Mouse (Mus musculus) layer of hippocampus, postnatal 14 days (tissue): ENCODE measurements around the gene Hip1r. TPM values are rescaled to one million over a fixed set of nuclear protein-coding genes. Genes with fewer than 3 reads are reported as not detected.
A peak's percentile ranks its signal among the peaks of the same experiment; 100 is the strongest.

Experiments used
- DNase-seq, 2 experiments: peaks; one replicate each; pipeline ENCODE4 v3.0.0; 2021 to 2022; ENCODE audit warnings: low spot score in 2 of 2, mixed read lengths in 1 of 2
- total RNA-seq, 2 experiments: library from RNA; stranded (reverse); gene quantifications; 2 replicates each; pipeline ENCODE4 v1.2.3; 2021

Gene Hip1r
- total RNA-seq, 2 experiments from 2014 or later, result 61.2 to 63.8 TPM

DNA sequence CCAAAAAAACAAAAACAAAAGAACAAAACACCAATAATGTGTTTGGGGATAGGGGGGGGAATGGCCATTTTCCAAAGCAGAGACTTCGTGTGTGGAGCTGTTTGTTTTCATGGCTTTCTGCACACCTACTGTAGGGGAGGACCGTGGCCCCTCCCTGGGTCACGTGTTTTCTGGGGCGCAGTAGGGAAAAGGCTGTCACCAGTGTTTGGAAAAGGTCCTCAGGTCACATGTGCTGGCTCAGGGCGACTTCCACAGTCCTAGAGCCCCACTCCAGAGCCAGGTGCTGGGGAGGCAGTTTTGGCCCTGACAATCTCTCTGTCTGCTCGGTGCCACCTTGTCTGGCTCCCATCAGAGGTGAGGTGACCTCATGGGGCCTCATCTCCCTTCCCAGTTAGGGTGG lies 22.0 kb downstream of the Hip1r start:
- DNase-seq, result no peak

DNA sequence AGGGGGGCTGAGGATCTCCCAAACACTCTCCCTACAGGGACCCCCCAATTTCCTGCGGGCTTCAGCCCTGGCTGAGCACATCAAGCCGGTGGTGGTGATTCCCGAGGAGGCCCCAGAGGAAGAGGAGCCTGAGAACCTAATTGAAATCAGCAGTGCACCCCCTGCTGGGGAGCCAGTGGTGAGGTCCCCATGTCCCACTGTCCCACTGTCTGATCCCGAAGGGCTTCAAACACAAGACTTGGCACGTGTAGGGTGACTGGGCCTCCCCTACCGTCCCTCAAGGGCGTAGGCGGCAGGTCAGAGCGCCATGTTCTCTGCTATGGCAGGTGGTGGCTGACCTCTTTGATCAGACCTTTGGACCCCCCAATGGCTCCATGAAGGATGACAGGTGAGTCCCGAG lies 22.8 kb downstream of the Hip1r start:
- no peak for DNase-seq

DNA sequence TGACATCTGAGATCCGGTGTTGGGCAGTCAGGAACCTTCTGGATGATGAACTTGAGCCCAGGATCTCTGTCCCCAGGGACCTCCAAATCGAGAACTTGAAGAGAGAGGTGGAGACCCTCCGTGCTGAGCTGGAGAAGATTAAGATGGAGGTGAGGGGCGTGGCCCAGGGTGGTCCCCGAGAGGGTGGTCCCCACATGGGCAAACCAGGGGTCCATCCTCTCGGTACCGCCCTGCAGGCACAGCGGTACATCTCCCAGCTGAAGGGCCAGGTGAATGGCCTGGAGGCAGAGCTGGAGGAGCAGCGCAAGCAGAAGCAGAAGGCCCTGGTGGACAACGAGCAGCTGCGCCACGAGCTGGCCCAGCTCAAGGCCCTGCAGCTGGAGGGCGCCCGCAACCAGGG lies 23.3 kb downstream of the Hip1r start:
- DNase-seq, result no peak

DNA sequence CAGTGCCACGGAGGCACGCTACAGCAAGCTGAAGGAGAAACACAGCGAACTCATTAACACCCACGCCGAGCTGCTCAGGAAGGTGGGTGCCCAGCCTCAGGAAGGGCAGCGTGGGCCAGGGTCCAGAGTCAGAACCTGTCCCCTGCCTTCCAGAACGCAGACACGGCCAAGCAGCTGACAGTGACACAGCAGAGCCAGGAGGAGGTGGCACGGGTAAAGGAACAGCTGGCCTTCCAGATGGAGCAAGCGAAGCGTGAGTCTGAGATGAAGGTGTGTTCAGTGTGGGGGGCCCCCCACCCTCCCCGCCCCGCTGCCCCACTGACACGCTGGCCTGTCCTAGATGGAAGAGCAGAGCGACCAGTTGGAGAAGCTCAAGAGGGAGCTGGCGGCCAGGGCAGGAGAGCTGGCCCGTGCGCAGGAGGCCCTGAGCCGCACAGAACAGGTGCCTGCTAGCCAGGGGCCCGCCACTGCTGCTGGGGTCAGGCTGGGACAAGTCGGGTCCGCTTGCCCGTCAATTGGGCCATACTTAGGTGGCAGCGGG lies 23.9 kb downstream of the Hip1r start:
- no peak for DNase-seq

DNA sequence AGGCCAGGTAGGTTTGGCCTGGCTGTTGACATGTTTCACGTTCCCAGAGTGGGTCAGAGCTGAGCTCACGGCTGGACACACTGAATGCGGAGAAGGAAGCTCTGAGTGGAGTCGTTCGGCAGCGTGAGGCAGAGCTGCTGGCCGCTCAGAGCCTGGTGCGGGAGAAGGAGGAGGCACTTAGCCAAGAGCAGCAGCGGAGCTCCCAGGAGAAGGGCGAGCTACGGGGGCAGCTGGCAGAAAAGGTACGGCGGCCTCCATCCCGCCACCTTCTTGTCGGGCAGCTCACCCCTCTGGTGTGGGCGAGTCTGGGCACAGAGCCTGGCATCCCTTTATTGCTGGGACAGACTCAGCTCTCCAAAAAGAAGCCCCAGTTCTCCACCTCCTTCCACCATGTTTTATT lies 24.4 kb downstream of the Hip1r start:
- DNase-seq, result no peak

DNA sequence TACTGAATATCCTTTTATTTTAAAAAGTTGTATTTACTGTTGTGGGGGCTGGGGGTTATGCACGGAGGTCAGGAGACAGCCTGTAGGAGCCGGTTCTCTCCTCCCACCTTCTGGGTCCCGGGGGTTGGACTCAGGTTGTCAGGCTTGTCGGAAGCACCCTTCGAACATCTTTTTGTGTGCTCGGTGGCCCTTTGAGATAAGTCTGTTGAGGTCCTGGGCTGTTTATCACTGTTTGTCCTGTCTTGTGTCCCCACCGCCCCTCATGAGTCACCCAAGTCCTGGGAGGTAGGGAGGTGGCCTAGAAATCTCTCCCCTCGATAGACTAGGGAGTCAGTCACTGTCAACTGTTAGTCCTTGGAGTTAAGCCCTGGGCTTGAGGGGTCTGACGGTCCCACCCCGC lies 24.9 kb downstream of the Hip1r start:
- no peak for DNase-seq

DNA sequence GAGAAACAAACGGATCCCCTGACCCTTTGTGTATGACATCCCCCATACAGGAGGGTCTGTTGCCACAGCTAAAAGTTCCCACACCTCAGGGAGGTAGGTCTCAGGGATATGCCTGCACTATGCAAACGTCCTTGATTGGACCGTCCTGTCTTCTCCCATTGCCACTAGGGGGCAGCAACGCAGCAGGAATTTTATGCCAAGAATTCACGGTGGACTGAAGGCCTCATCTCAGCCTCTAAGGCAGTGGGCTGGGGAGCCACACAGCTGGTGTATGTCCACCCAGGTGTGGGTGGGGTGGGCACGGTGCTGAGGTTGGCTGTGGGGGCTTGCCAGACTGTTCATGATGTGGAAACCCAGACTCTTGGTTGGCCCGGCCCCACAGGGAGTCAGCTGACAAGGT lies 27.4 kb downstream of the Hip1r start:
- DNase-seq, result peak; percentile 91 to 93

DNA sequence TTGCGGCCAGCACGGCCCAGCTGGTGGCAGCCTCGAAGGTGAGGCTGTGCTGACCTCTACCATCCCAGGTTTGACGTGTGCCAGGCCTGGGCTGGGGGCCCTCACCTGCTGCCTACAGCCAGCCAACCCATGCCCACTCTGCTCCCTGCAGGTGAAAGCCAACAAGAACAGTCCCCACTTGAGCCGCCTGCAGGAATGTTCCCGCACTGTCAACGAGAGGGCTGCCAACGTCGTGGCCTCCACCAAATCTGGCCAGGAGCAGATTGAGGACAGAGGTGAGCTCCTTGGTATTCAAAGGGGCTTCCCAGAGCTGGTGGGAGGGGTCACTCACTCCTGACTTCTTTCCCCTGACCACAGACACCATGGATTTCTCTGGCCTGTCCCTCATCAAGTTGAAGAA lies 27.8 kb downstream of the Hip1r start:
- no peak for DNase-seq

DNA sequence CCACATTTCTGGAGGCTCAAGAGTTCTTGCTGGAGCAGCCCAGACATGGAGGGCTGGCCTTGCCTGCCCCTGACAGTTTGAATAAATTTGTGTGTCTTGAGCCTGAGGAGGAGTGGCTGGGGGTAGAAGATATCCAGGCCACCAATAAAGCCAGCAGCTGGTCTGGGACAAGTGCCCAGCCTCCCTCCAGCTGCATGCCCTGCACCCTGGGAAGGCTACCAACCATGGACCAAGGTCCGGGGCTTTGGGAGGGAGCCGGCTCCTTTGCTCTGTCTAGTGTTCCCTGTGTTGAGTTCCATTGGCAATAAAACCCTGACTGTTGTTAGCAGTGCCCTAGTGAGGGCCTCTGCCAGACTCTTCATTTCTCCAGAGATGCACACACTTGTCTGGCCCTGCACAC lies 29.4 kb downstream of the Hip1r start:
- peak; percentile 62 to 75 for DNase-seq

DNA sequence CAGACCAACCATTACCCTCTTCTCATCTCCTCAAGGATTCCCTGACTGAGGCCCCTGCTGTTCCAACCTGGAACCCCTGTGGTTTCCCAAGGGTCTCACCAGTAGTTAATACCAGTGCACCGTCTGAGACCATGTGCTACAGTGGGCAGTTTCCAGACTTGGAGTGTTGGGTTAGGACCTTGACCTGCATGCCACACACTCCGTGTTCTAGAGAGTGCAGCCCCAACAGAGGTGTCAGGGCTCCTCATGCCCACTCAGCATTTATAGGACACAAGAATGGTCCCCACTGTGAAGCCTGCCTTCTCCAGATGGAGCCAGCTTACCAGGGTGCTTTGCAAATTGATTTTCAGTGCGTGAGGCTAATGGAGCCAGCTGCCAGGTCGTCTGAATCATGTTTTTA lies 29.9 kb downstream of the Hip1r start:
- DNase-seq, result no peak

DNA sequence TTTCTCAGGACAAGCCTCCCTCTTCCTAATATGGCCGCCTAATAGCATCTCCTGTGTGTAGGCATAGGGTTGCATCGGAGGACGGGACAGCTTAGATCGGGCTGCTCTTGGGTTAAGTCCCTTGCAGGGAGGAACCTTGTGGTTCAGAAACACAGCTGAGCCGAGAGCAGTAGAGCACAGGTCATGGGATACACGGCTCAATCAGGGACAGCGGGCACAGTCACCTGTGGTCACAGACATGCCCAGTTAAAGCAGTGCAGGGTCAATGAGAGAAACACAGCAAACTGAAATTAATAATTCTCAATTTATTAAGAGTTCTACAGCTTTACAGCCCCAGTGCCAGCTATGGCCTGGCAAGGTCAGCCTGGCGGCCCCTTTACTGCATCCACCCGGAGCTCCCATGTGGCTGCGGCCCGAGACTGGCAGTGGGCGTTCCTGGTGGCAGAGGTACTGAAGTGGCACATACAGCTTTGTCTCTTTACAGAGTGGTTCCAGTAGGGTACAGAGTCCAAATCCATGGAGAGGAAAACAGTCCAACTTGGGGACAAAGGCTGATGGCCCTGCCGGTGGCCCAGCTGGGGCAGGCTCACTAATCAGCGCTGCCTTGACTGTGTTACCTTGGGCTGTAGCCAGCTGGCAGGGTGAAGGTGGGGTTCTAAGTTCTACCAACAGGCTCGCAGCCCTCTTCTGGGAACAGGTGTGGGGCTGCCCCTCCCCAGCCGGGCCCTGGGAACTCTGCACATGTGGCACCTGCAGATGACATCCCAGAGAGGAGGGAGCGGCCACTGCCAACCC lies 31.1 kb downstream of the Hip1r start:
- peak in 1 of 2 experiments; percentile 54 for DNase-seq

DNA sequence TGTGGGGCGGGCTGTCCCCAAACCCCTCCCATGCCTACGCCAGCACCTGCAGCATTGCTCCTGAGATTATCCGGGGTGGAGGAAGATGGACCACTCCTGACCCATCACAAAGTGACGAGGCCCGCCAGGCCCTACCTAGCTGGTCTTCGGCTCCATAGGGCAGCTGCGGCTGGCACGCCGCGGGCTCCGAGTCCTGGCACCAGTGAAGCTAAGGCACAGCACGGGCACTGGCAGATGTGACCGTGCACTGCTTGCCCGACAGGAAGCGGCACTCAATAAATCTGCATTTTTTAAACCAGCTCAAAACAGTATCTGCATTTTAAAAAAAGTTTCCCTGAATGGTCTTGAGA lies 31.7 kb downstream of the Hip1r start:
- no peak for DNase-seq

DNA sequence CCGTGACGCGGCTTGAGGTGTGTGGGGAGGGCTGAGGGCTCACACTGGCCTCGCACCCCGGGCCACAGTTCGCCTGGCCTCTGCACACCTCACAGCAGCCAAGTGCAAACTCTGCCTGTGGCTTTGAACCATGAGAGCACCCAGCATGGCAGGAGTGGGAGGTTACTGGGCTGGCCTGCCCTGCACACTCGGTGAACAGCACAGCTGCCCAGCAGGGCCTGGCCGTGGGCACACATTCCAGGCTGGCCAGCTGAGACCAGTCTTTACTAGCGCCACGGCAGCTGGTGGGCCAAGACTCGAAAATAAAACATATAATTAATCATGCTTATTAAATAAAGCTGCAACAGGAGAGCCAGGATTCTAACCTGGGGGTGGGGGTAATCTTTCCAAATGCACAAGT lies 32.2 kb downstream of the Hip1r start:
- no peak for DNase-seq

DNA sequence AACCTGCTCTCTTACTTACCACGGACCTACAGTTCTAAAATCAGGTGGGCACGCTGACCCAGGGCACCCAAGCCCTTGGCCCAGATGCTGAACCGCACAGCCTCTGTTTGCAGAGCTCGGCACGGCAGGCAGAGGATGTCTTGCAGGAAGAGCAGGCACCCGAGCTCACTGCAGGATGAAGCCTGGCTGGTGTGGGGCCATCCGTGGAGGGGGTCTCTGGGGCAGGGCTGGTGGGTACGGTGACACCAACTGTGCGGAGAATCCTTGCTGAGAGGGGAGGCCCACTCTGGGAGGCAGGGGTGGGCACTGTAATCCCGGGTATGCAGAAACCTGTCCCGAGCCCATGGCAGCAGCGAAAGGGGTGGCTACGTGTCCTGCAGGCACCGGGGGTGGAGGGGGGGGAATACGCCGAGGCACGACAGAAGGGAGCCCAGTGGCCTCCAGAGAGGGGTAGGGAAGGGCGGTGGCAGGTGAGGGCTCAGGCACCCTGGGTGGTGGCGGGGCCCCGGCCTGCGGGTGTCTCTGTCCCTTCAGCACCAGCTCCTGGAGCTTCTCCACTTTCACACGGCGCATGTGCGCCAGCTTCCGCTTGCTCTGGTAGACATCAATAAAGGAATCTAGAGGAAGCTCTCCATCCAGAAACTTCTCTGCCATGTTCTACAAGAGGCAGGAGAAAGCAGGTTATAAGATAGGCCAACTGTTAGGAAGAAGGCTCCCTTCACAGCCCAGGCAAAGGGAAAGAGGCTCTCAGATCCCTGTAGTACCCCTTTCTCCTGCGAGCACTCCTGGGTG lies 32.9 kb downstream of the Hip1r start:
- no peak for DNase-seq

DNA sequence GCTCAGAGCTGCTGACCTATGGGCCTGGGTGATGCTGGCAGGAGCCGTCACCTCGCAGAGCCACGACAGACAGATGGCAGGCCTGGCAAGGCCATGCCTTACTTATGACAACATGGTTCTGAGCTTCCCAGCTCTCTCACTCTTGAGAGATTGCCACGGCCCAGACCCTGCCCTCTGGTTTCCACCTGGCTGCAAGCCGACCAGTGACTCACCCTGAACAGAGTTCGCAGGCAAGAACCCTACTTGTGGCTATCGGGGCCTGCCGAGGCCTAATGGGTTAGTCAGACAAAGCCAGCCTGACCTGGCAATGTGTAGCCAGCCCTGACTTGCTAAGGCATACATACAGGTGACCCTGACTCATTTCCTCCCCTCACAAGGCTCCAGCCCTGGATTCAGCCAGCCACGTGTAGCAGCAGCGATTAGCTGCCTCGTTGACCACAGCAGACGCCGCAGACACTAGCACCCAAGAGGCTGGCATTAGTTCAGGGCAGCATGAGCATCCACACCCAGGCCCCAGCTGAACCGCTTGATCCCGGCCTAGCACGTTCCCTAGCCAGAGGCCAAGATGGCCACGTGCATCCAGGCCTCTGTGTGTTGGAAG lies 33.6 kb downstream of the Hip1r start:
- DNase-seq, result no peak

DNA sequence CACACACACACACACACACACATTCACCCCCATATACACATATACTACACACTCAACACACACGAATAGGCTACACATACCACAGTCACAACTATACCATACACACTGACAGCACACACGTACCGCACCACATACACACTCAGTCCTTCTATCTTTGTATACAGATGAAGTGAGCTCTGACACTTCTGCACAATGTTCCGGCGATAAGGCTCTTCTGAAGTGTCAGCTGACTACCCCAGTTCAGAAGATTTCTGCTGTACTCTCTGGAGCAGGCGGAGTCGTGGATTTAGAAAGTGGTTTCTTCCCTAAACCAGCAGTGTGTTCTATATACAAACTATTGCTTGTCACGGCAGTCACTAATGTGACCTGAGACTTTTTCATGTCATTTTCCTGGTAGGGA lies 36.6 kb downstream of the Hip1r start:
- no peak for DNase-seq

DNA sequence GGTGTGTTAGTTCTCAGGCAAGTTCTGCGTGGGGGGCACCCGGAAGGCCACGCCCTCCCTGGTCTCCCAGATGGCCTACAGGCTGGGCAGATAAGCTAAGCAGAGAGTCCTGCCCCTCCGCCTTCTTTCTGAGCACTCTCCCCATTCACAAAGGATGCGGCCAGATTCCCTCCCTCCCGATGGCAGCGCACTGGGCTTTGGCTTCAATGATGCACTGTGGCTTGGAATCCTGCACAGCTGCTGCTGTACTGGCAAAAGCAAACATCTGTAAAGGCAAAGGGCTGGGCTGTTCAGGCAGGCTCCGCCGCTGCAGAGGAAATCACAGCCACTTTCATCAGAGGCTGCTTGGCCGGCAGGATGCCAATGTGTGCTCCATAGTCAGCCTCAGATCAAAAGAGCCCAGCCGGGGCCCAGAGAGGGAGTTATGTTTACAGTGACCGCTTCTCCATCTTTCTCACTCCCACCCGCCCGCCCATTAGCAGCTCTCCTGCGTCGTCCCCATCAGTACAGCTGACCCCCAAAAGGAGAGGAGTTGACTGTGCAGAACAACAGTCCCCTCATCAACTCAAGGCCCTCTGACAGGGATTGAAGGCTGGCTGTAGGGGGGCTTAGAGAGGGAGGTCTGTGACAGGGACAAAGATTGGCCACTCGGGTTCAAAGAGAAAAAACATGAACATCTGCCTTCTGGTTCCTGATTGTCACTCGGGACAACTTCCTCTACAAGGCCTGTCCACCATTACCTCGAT lies 37.7 kb downstream of the Hip1r start:
- peak; percentile 55 to 66 for DNase-seq

DNA sequence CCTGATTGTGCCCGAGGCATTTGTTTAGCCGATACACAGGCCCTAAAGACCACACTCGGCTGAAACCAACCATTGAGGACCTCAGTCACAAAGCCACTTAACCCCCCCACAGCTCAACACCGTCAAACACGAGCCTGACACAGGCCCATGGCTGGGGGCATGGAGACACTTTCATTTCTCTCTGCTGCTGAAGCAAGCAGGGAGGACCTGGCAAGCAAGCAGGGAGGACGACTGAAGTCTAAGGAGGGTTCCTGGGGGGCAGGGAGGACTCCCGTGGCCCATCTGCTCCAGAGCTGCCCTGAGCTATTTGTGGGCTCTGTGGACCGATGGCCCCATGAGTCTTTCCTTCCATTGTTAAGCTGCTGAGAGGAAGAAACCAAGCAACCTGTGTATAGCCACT lies 38.5 kb downstream of the Hip1r start:
- no peak for DNase-seq

DNA sequence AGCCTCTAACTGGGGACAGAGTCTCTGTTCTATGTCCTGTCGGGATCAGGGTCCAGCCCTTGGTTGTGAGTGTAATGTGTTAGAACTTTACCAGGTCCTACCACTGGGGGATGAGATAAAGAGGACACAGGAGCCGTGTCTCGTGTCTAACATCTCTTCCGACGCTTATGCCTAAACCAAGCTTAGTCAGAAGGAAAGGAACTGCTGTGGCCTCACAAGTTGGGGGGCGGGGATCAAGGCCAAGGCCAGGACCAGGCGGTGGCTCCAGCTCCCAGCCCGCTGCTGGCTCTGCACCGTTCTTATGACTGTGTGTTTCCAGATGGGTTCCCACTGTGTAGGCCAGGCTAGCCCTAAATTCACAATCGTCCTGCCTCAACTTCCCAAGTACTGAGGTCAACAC lies 39.5 kb downstream of the Hip1r start:
- DNase-seq, result no peak

DNA sequence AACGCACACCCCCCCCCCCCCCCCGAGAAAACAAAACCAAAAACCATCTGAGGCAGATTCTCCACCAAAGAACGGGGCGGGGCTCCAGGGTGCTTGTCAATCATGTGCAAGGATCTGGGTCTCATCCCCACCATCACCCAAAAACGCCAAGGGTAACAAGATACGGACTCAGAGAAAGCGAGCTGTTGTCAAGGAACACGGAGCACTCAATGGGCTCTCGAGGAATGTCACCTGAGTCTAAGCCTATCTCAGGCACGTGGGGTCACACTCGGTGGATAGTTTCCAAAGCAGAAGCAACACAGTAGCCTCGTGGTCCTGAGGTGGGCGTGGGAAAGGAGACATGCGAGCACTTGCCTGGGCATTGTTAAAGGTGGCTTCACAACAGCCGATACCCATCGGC lies 40.3 kb downstream of the Hip1r start:
- DNase-seq, result no peak

DNA sequence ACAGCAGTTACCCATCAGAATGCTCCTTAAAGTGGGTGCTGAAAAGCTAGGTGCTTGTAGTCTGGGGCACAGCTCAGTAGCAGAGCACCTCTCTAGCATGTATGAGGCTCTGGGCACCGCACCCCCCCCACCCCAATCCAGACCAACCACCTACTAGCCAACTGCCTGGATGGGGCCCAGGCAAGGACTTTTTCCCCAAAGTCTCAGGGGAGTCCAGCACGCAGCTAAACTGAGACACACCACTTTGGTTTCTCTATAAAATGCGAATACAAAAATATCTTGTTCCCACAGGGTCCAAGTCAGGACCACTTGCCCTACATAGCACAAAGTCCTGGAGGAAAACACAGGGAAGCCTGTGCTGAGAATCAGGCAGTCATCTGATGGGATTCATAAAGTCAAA lies 40.8 kb downstream of the Hip1r start:
- DNase-seq, result no peak
